Mouse (Mus musculus): ENCODE data around the gene Tbrg1.

Tbrg1 gene

DNA sequence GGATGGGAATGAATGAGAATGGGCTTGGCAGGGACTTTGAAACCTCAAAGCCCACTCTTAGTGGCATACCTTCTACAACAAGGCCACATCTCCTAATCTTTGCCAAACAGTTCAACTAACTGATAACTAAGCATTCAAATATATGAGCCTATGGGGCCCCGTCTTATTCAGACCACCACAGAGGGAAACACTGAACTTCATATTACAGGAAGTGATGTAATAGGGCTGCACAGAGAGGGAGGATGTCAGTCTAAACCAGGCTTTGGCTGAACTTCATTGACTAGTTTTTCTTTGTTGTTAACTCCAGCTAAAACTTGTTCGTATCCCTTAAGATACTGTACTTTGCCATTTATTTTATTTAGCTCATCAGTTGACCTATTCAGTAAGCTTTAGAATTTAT lies 27.2 kb downstream of the Tbrg1 start:
- DNase-seq = no peak

DNA sequence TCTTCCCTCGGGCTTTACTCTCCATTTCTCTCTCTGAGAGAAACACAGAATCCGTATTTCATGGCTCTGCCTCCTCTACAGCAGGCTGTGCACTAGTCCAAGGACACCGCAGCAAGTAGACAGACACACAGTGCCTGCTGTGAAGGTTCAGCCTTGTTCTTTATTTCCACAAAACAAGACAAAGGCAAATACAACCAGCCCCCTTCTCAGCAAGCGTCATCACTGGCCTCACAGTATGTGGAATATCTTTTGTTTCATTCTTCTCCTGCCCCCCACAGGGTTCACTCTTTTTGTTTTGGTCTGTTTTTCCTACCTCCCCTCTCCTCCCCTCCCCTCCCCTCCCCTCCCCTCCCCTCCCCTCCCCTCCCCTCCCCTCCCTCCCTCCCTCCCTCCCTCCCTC lies 28.5 kb downstream of the Tbrg1 start:
- DNase-seq = no peak

DNA sequence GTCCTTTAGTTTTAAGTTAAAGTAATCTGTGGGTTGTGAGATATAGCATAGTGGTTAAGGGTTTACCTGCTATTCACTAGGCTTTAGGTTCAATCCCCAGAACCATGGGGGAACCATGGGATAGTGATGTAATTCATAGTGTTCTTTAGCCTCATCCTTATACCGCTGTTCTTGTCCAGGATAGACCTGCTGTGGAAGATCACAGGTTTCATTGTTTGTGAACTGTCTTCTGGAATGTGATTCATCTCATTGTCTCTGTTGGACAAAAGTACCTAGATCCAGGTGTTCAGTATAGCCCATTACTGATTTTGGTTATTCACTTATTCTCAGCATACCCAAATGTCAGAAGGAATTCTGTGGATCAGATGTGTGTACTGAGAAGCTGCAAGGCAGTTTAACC lies 29.8 kb downstream of the Tbrg1 start:
- DNase-seq = no peak

DNA sequence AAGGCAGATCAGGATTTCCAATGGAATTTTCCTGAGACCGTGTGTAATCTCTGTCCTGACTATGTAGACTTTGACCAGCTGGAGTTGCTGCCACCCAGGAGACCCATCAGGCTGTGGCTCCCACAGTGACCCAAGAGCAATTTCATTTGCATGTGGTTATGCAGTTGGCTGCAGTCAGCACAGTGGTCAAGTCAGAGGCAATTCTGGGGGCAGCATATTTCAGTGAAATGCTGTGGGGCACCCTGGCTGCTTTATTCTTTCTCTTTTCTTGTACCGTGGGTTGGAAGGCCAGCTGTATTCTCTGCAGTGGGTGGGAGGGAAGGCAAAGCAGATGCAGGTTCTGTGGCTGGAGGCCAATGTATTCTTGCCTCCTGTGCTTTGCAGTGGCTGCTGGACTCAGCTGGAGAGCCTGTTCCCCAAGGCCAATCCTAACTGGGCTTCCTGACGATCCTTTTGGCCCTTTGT lies 31.0 kb downstream of the Tbrg1 start:
- no peak for DNase-seq

DNA sequence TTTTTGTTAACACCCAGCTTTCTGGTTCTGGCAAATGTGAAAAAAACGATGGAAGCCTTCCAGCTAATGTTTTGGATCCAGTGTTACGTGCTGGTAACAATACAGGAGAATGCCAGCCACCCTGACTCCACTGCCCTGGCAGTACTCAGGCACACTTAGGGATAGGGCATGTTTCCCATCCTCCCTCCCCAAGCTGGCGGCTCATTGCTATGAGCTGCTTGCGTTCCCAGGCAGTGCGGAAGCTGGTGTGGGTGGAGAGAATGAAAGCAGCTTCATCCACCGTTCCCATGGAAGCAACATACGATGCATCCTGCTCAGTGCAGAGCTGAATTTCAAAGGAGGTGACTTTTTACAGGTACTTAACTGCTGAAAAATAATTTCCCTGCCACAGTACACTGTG lies 31.5 kb downstream of the Tbrg1 start:
- DNase-seq = no peak

DNA sequence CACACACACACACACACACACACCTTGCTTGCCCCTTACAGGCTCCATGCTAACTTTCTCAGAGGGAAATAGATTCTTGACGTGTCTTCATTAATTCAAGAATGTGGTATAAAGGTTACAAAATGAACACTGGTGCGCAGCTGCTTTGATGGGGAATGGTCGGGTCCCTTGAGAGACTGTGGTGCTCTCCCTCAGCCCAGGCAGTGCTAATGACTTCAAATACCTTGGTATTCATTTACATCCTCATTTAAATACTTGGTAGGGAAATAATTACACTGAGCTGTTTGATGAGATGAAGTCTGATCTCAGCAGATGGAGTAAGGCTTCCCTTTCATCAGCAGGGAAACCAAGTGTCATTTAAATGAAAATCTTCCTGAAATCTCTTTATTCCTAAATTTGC lies 32.0 kb downstream of the Tbrg1 start:
- DNase-seq = no peak

DNA sequence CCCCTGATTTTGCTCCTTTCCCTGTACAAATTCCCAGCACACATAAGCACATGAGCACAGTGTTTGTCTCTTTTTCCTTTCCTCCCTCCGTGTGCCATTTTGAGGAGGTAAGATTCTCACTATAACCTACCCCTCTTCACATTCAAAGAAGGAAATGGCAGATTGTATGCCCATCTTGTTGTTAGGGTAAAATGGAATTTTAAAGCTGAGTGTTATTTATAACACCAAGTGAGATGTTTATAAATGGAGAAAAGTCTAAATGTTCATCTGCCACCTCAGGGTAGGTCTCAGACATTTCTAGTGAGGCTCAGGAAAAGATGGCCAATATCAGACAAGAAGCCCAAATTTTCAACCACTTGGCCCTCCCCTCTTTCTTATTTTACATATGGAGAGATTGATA lies 32.6 kb downstream of the Tbrg1 start:
- DNase-seq = no peak

DNA sequence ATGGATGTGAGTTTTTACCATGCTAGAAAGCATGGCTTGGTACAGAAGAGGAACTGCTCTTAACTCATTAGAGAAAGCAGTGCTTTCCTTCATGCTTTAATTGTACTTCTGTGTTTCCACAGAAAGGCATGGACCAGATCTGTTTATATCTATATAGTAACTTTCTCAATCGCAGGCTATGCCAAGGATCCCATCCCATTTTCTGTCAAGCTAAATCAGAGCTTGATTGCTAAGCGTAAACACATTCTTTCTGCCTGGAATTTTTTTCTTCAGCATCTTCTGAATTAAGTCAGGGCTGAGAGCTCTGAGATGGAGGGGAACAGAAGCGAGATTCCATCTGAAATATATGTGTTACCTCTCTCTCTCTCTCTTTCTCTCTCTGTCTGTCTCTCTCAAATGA lies 33.1 kb downstream of the Tbrg1 start:
- DNase-seq = no peak

DNA sequence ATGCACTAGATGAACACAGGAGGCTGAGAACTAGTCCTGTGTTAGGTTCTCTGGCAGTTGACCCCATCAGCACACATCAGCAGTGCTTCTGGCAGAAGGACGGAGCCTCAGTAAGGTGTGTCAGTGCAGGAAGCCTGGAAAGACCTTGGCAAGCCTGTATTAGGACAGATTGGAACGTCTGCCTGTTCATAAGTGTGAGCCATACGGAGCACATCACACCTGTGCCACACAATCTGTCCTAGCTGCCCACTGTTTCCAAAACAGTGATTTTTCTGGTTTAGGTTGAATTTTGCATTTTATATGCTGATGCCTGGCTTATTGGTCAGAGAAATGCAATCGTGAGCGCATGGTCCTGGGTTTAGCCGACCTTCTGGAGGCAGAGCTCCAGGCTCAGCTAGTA lies 35.8 kb downstream of the Tbrg1 start:
- no peak for DNase-seq

DNA sequence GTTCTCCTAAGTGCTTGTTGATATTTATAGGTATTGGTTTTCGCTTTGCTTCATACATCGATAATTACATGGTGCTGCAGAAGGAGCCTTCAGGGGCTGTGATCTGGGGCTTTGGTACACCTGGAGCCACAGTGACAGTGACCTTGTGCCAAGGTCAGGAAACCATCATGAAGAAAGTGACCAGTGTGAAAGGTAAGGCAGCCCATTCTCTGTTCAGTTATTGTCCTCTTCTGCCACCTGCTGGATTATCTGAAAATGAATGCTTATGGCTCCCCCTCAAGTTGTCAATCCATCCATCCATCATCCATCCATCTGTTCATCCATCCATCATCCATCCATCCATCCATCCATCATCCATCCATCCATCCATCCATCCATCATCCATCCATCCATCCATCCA lies 40.3 kb downstream of the Tbrg1 start:
- DNase-seq = peak; percentile 52

DNA sequence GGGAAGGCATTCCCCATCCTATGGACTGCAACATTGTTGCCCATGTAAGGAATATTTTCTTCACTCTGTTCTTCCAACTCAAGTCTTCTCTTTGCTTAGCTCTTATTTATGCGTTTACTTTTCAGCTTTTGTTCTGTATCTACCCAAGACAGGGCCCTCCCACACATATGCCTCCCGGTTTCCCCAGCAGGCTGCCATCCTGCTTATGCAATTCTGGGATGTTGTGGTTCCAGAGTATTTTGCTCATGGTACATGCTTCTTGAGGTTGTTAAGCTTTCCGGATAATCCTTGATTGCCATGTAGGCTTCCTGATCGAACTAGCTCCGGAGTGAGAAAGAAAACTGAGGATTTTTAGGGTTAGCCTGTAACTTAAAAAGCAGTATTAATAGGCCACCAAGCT lies 41.9 kb downstream of the Tbrg1 start:
- DNase-seq = no peak

DNA sequence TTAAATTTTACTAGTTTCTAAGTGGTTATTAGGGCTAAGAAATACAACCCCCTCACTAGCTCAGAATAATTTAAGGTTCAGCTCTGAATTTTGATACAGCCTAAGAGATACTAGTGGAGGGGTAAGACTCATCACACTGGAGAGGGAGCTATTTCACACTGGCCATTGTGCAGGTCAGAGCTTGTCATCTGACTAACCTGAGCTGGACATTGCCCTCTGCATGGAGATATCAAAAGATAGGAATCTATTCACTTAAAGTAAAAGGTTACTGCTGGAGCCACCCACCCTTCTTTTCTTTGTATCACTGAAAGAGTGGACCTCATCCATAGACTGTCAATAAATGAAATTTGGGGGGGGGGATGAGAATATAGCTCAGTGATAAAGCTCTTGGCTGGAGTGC lies 42.8 kb downstream of the Tbrg1 start:
- DNase-seq = no peak

DNA sequence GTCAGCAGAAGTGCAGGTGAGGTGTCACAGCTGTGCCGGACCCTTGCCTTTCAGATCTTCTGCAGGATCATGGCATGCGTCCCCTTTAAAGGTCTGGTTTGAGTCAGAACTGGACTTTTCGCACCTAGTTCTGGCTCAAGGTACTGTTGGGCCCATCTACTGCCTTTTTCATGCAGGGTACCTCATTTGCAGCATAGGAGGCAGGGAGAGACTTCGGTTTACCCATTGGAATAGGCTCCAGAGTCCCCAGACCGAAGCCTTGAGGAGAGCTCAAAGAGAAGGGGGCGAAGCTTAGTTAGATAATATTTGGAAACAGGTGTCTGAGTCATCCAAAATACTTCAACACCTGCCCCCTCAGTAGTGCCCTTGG lies 43.2 kb downstream of the Tbrg1 start:
- no peak for DNase-seq

DNA sequence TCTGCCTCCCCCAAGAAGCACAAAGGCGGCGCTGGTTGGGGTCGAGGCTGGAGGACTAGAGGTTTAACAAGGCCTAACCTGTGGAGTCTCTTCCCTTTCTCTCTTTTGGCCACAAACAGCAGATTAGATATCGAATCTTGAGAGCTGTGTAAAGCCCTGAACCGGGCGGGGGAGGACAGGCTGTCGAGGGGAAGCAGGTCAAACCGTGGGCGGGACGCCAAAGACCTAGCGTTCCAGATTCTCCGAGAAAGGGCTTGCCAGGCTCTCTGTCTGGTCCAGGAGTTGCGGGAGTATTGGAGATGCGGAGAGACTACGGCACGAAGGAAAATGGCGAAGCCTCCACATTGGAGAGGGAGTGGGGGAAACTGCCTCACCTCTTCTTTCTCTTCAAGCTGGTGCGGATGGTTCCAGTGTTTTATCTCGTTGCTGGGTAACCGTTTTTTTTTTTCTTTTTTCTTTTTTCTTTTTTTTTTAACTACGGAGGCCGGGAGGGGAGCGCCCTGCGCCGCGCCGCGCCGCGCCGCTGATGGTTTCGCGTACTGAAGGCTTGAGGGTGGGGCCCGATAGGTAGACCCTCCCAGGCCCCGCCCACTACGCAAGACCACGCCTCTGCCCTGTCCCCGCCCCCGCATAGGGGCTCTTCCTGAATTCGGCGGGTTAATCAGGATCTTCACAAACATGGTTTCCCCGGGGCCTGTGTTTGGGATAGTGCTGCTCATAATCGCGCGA lies 43.8 kb downstream of the Tbrg1 start, which contains the start of gene Spa17:
TSS of gene Spa17 (minus strand) at position 541 of the 729 bp plus-strand sequence.
- peak; percentile 90 for DNase-seq

DNA sequence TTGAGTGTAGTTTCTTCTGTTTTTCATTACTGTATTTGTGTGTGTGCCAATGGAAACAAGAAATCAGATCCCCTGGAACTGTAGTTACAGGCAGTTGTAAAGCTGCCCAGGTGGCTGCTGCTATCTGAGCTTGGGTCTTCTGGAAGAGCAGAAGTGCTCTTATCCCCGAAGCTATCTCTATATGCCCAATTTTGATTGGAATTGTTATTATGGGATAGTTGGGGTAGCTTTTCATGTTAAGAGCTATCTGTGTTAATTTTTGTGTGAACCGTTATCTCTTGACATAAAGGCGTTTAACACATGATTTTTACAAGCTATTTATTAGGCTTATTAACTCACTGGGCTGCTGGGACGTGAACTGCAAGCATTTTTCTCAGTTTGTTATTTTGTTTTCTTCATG lies 47.6 kb downstream of the Tbrg1 start:
- DNase-seq = no peak

DNA sequence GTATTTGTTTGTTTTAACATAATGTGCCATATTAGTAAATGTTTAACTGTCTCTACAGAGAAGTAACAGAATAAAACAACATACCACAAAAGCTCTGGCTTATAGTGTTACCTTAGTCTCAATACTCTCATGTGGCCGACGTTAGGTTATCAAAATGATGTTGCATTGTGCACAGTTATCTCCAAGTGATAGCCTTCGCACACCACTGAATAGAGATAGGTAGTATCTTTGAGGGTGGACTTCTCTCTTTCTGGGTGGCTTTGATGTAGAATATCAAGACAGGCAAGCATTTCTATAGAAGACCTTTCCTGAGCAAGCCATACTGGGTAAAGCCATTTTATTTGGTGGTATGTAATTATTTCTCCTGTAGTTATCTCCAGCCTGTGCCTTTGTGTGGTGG lies 52.0 kb downstream of the Tbrg1 start:
- DNase-seq = no peak

DNA sequence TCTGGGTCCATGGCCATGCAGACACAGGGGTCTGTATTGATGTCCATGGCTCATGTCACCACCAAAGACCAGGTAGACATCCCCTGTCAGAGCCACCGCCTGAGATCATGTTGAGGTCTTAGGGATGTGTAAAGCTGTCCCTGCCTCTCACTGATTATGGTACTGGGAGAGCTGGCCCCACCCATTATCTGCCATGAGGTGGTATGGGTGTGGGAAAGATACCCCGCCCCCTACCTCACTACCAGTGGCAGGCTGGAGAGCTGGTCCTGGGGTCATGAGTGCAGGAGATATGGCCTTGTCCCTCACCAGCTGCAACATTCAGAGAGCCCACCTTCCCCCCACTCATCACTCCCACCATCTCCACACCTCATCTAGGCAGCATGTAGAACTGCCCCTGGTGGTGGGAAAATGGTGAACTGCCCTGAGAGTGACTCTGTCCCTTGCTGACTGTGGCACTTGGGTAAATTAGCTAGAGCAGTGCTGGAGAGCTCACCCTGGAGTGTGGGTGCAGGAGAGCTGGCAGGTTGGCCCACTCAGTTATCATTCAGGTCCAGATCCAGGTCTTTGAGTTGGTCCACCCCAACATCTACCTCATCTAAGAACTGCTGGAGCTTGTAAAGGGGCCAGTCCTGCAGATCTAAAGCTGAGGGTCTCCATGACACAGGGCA lies 56.4 kb downstream of the Tbrg1 start:
- DNase-seq = no peak
